Mouse (Mus musculus) testis, adult 2 months (tissue): ENCODE data around the gene Snrpa1. TPM values are rescaled to one million over a fixed set of nuclear protein-coding genes. Genes with fewer than 3 reads are reported as not detected.
"Not testable (repeated sequence)": the region's sequence is repeated elsewhere in the genome, so short reads cannot be mapped to it uniquely, and the experiment has no call there.

Source experiments
- H3K27ac ChIP-seq: fragments of 200-500 bp; 2 replicates; pipeline ENCODE4 v1.5.1; 2012; ENCODE audit warnings: low read depth, low read length; ENCODE audit not compliant: control insufficient read depth, insufficient read depth
- H3K27me3 ChIP-seq: fragments of 200-500 bp; 2 replicates; pipeline ENCODE4 v1.6.1; 2012; ENCODE audit warnings: mild to moderate bottlenecking, low read length, moderate library complexity; ENCODE audit not compliant: control insufficient read depth, insufficient read depth
- H3K36me3 ChIP-seq: fragments of 200-500 bp; 2 replicates; pipeline ENCODE4 v1.6.1; 2012; ENCODE audit warnings: mild to moderate bottlenecking, low read length; ENCODE audit not compliant: control insufficient read depth, insufficient read depth
- H3K4me1 ChIP-seq: fragments of 200-500 bp; 2 replicates; pipeline ENCODE4 v1.6.1; 2012; ENCODE audit warnings: low read length; ENCODE audit not compliant: control insufficient read depth, insufficient read depth
- H3K4me3 ChIP-seq: fragments of 200-500 bp; 2 replicates; pipeline ENCODE4 v1.5.1; 2012; ENCODE audit warnings: low read depth, mild to moderate bottlenecking, low read length, moderate library complexity, mixed read lengths; ENCODE audit not compliant: control insufficient read depth
- CTCF ChIP-seq: fragments of 200-500 bp; IDR thresholded peaks from 2 replicates; pipeline ENCODE4 v1.5.1; 2012; ENCODE audit warnings: low read depth, mild to moderate bottlenecking, inconsistent platforms, low read length, moderate library complexity; ENCODE audit not compliant: control insufficient read depth, insufficient read depth, insufficient replicate concordance
- POLR2A ChIP-seq: fragments of 200-500 bp; IDR thresholded peaks from 2 replicates; pipeline ENCODE4 v1.6.1; 2012; ENCODE audit warnings: low read depth, mild to moderate bottlenecking, inconsistent platforms, low read length, moderate library complexity; ENCODE audit not compliant: control insufficient read depth
- polyA plus RNA-seq: library from polyadenylated mRNA; depleted of rRNA; stranded (reverse); fragments of >200 nt; gene quantifications from 2 replicates; pipeline ENCODE4 v1.2.3, GENCODE M21; 2012

The Snrpa1 gene
- polyA plus RNA-seq, 1 experiment: 48.6 TPM

GRCm38 (mm10) chr7:66053946-66054483 is 4.8 kb upstream of the Snrpa1 start:
- Histone ChIP-seq H3K27me3 (no peaks in the 10 kb centered on the region), H3K4me1 (no peaks in the 10 kb centered on the region), H3K36me3 (no peaks in the 10 kb centered on the region), H3K4me3 (no peak overlapping the region), H3K27ac (no peak overlapping the region)
- TF ChIP-seq CTCF: no peak
- TF ChIP-seq POLR2A: no peak

DNA sequence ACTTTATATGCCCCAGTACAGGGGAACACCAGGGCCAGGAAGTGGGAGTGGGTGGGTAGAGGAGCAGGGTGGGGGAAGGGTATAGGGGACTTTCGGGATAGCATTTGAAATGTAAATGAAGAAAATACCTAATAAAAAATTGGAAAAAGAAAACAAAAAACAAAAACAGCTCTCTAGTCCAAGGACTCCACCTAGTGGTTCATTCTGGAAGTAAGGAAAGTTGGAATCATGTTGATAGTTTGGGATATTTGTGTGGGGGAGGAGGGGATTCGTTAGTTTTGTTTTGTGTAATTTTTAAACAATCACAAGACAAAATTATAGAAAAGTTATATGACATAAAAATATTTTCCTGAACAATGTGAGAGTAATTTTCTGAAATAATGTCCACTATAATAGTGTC is 3.4 kb upstream of the Snrpa1 start:
- H3K4me1 ChIP-seq, H3K27ac ChIP-seq, H3K27me3 ChIP-seq, H3K36me3 ChIP-seq, H3K4me3 ChIP-seq: not testable (repeated sequence)

GRCm38 (mm10) chr7:66060066-66060956 is 1.5 kb downstream of the Snrpa1 start:
- peak overlapping the region; percentile 96 for H3K4me3 ChIP-seq
- no peaks in the 10 kb centered on the region for H3K27me3 ChIP-seq
- TF ChIP-seq CTCF (no peak), POLR2A (peak; percentile 92)
- no peaks in the 10 kb centered on the region for H3K36me3 ChIP-seq
- H3K4me1 ChIP-seq: peaks cover 5% of the 10 kb centered on the region
- peak overlapping the region; percentile 84 for H3K27ac ChIP-seq

DNA sequence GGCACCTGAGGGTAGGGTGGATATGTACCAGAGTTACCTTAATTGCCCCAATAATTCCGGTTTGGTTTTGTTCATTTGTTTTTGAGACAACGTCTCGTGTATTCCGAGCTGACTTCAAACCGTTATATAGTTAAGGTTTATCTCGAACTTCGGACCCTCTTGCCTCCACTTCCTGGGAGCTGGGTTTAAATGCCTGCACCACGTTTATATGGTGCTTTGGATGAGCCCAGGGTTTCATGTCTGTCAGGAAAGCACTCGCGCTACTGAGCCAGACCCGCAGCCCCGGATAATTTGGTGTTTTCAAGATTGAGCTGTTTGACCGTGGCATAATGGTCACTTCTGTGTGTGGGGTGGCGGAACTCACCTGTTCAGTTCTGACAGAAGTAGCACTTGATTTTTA is 2.3 kb downstream of the Snrpa1 start:
- Histone ChIP-seq H3K27me3 (no peaks in the 10 kb centered on the region), H3K4me3 (peak overlapping the region; percentile 96), H3K4me1 (peaks cover 5% of the 10 kb centered on the region), H3K27ac (peak overlapping the region; percentile 26), H3K36me3 (no peaks in the 10 kb centered on the region)
- TF ChIP-seq CTCF (no peak), POLR2A (no peak)

DNA sequence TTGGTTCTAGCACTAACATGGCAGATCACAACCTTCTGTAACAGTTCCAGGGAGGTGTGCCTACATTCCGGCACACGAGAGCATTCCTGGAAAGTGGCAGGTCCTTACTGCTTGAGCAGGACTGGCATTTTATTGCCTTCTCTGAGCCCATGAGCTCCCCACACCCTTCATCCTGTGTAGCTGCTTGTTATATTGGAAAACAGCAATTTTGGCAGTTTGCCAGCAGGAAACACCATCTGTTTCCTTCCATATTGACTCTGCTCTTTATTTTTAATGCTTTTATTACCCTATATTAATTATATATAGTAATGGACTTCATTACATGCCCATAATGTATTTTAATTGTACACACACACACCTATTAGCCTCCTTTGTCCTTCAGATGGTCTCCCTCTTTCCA is 17.6 kb downstream of the Snrpa1 start:
- Histone ChIP-seq H3K36me3 (no peaks in the 10 kb centered on the region; the same call in 1 of the 2 replicates), H3K27ac (no peak overlapping the region)

GRCm38 (mm10) chr7:66079364-66080230 is 20.8 kb downstream of the Snrpa1 start, which contains the start of gene Selenos:
TSS of gene Selenos (plus strand) at chr7:66079649.
- TF ChIP-seq CTCF (peak; percentile 8; the same call in 1 of the 2 replicates), POLR2A (peak; percentile 97)
- Histone ChIP-seq H3K4me1 (no peaks in the 10 kb centered on the region; the same call in none of the 2 replicates), H3K36me3 (peaks cover 5% of the 10 kb centered on the region), H3K4me3 (peak within 1 kb of the TSS; percentile 88), H3K27me3 (no peaks in the 10 kb centered on the region), H3K27ac (peak within 1 kb of the TSS; percentile 79)

More for the DNA sequence above, 17.6 kb downstream of the Snrpa1 start:
- H3K4me1 ChIP-seq: no peaks in the 10 kb centered on the region; the same call in none of the 2 replicates
- H3K4me3 ChIP-seq: no peak overlapping the region
- no peak for TF ChIP-seq CTCF
- no peak for TF ChIP-seq POLR2A
- no peaks in the 10 kb centered on the region for H3K27me3 ChIP-seq

DNA sequence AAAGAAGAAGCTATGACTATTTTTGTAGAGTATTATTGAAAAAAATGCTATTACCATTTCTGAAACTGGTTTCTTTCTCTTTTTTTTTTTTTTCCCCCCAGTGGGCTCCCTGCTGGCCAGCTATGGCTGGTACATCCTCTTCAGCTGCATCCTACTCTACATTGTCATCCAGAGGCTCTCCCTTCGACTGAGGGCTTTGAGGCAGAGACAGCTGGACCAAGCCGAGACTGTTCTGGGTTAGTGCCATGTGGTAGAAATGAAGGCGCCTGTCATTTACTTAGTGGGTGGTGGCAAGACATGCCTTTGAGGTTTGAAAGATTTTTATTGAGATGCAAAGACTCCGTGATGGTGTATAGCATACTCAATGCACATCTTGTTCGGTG is 21.4 kb downstream of the Snrpa1 start:
- no peak overlapping the region for H3K27ac ChIP-seq

More for the DNA sequence above, 21.4 kb downstream of the Snrpa1 start:
- H3K36me3 ChIP-seq: peaks cover 5% of the 10 kb centered on the region
- H3K4me1 ChIP-seq: no peaks in the 10 kb centered on the region; the same call in none of the 2 replicates
- TF ChIP-seq CTCF: no peak
- no peak for TF ChIP-seq POLR2A
- H3K27me3 ChIP-seq: no peaks in the 10 kb centered on the region
- H3K4me3 ChIP-seq: peak overlapping the region; percentile 88
